Comparison of ENCODE assay signal across 8 mouse cellular contexts in genomic region chr2:123312277-123312617, GRCm38 (mm10).
DNase-seq lines count a peak whose midpoint lies in the region; ATAC-seq lines count a peak whose summit lies in the region.

No protein-coding gene starts in this region.

- DNase-seq in adrenal gland, adult 2 months = peak; percentile 64
- peak; percentile 77 to 86 for DNase-seq in cerebellum, postnatal 25 days
- peak; percentile 80 to 93 for DNase-seq in frontal cortex, postnatal 36 days (ENCODE audit: low spot score in 2 of 2)
- peak; percentile 20 for DNase-seq in induced T-regulatory cell, adult 2 months (ENCODE audit: low read depth)
- DNase-seq in left cerebral cortex, adult 11 months (ENCODE audit: low spot score) = peak; percentile 52
- peak; percentile 64 for DNase-seq in right cerebral cortex, postnatal 25 days

- peak; percentile 96 for ATAC-seq in megakaryocyte progenitor cell, adult 5-6 weeks (replicated peaks; ENCODE audit: poor library complexity)
- ATAC-seq in erythroblast, adult 5-6 weeks (replicated peaks; ENCODE audit: low FRiP score, poor library complexity, severe bottlenecking) = no peak; the same call in 1 of the 2 replicates

Comparison
In these comparisons a context has a peak if more than half of its experiments do, and no peak if none do; other contexts are left out.
1. DNase-seq: peak in every context shown above with its lines; median percentile 86 in frontal cortex, postnatal 36 days; 82 in cerebellum, postnatal 25 days; 64 in adrenal gland, adult 2 months; 64 in right cerebral cortex, postnatal 25 days; 52 in left cerebral cortex, adult 11 months; 20 in induced T-regulatory cell, adult 2 months.